Mouse (Mus musculus): ENCODE measurements around the gene Nolc1. TPM values are rescaled to one million over a fixed set of nuclear protein-coding genes. Genes with fewer than 3 reads are reported as not detected.

Gene Nolc1
- polyA plus RNA-seq, 1 experiment from 2014 or later: 87.8 TPM

- 25% methylated on average over 6 of the region's 6 CpGs for WGBS
- no peak overlapping the region for H3K4me2 ChIP-seq
Measured at GRCm38 (mm10) chr19:46132577-46132976, 56.9 kb downstream of the Nolc1 start.

More at GRCm38 (mm10) chr19:46132577-46132976, 56.9 kb downstream of the Nolc1 start:
- H3K27ac ChIP-seq: no peak overlapping the region
- H3K9me3 ChIP-seq (replicated peaks): no peaks in the 10 kb centered on the region
- peaks cover 27% of the 10 kb centered on the region for H3K4me1 ChIP-seq
- H3K4me3 ChIP-seq: no peak overlapping the region
- no peak for ATAC-seq
- H3K9ac ChIP-seq: no peak overlapping the region
- peaks cover 80% of the 10 kb centered on the region for H3K27me3 ChIP-seq
- H3K36me3 ChIP-seq (ENCODE audit: poor library complexity, severe bottlenecking): no peaks in the 10 kb centered on the region

Other genes with a start within 250 kb of the Nolc1 start
- gene Armh3, start 77.4 kb upstream of the Nolc1 start, polyA plus RNA-seq (2015; fragmentation: Nextera tagmentation; extraction: Ambion mirVana): 17.0 and 21.5 TPM in 2 replicates
- 1.6 and 1.9 TPM in 2 replicates for gene Hps6, start 72.4 kb upstream of the Nolc1 start, polyA plus RNA-seq (2015; fragmentation: Nextera tagmentation; extraction: Ambion mirVana)
- gene Pprc1, start 31.0 kb upstream of the Nolc1 start, polyA plus RNA-seq (2015; fragmentation: Nextera tagmentation; extraction: Ambion mirVana): 22.3 and 26.6 TPM in 2 replicates
- gene Ldb1, start 30.6 kb upstream of the Nolc1 start, polyA plus RNA-seq (2015; fragmentation: Nextera tagmentation; extraction: Ambion mirVana): 118 and 119 TPM in 2 replicates
- gene Elovl3, start 56.0 kb downstream of the Nolc1 start, polyA plus RNA-seq (2015; fragmentation: Nextera tagmentation; extraction: Ambion mirVana): not detected in 2 replicates
- gene Pitx3, start 72.5 kb downstream of the Nolc1 start, polyA plus RNA-seq (2015; fragmentation: Nextera tagmentation; extraction: Ambion mirVana): 0.47 TPM in 1 of 2 replicates, not detected in the other
- gene Gbf1, start 76.6 kb downstream of the Nolc1 start, polyA plus RNA-seq (2015; fragmentation: Nextera tagmentation; extraction: Ambion mirVana): 54.4 and 62.8 TPM in 2 replicates
- 1.1 and 1.5 TPM in 2 replicates for gene Nfkb2, start 228.5 kb downstream of the Nolc1 start, polyA plus RNA-seq (2015; fragmentation: Nextera tagmentation; extraction: Ambion mirVana)

All from forebrain, embryonic 13.5 days (tissue).